Mouse (Mus musculus): ENCODE measurements around the gene Dctn1. TPM values are rescaled to one million over a fixed set of nuclear protein-coding genes. Genes with fewer than 3 reads are reported as not detected.

The Dctn1 gene
- polyA plus RNA-seq (2016; fragmentation: Nextera tagmentation; extraction: Ambion mirVana) = 148 and 156 TPM in 2 replicates

DNA sequence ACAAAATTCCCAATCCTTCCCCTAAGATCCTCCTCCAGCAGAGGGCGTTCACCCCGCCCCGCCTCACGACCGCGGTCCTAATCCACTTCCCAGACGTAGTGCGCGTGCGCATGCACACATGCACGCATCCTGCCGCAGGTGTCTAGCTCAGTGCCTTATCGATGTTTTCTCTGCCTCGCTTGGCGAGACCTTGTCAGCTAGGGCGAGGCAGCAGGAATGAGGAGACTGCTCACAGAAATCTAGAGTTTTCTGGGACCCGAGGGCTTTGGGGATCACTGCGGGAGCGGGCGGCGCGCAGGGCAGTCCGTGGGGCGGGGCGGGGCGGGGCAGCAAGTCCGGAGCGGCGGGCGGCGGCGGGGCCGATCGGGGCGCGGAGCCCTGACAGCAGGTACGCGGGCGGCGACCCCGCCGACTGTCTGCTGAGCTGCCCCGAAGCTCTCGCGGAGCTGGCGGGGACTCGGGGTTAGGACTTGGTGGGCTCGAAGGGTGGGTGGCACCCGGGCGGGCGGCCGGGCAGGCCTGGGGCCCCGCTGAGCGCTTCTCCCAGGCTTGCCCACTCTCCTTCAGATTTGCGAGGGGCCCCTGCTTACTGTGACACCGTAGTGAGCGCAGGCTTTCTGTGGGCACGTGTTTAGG is at the start of gene Dctn1:
Dctn1 (plus strand) TSS at position 314 of the 636 bp plus-strand sequence.
- Histone ChIP-seq H3K4me1 (peaks cover 38% of the 10 kb centered on the region), H3K4me3 (peak within 1 kb of the TSS; percentile 91), H3K4me2 (replicated peaks) (peak within 1 kb of the TSS; percentile 85), H3K27me3 (peaks cover 29% of the 10 kb centered on the region), H3K36me3 (no peaks in the 10 kb centered on the region), H3K9me3 (no peaks in the 10 kb centered on the region), H3K9ac (replicated peaks) (peak within 1 kb of the TSS; percentile 90), H3K27ac (replicated peaks) (peak within 1 kb of the TSS; percentile 84)
- ATAC-seq (ENCODE audit: low FRiP score, low read depth) = peak; percentile 81
- under 1% methylated on average over 51 of the region's 58 CpGs for WGBS

DNA sequence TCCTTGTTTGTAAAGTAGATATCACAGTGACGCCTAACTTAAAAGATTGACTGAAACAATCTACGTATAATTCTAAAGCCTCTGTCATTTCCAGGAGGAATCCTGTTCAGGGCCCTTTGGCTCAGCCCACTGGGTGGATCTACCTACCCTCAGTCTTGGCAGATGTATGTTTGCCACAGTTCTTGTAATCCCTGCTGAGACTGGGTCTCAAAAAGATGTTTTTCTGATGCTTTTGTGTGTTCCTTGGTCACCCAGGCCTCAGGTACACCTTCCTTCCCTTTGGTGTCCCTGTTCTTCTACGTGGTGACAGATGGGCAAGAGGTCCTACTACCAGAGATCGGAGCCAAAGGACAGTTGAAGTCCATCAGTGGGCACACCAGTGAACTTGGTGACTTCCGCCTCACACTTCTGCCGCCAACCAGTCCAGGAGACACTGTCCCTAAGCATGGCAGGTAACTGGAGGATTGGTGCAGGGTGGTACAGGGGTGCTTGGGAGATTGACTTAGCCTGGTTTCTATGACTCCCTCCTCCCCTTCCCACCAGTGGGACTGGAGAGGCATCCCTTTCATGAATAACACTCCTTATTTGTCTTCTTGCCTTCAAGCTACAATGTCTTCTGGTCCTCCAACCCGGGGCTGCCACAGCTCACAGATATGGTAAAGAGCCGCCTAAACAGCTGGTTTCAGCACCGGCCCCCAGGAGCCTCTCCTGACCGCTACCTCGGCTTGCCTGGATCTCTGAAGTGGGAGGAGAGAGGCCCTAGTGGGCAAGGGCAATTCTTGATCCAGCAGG is 49.2 kb upstream of the Dctn1 start:
- Histone ChIP-seq H3K4me1 (peaks cover 52% of the 10 kb centered on the region), H3K27me3 (no peaks in the 10 kb centered on the region), H3K27ac (replicated peaks) (no peak overlapping the region), H3K4me2 (replicated peaks) (peak overlapping the region; percentile 95), H3K4me3 (peak overlapping the region; percentile 78), H3K9ac (replicated peaks) (peak overlapping the region; percentile 85), H3K36me3 (peaks cover 30% of the 10 kb centered on the region), H3K9me3 (no peaks in the 10 kb centered on the region)
- no peak for ATAC-seq (ENCODE audit: low FRiP score, low read depth)
- WGBS = 82% methylated on average over 11 of the region's 11 CpGs

DNA sequence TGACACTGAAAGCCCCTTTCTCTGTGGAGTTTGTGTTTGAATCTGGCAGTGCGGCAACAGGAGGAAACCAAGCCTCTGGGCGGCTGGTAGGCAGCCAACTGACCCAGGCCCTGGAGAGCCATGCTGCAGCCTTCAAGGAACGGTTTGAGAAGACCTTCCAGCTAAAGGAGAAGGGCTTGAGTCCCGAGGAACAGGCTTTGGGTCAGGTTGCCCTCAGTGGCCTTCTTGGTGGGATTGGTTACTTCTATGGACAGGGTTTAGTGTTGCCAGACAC is 48.6 kb upstream of the Dctn1 start:
- Histone ChIP-seq H3K27me3 (no peaks in the 10 kb centered on the region), H3K4me1 (peaks cover 52% of the 10 kb centered on the region), H3K4me3 (peak overlapping the region; percentile 78; the same call in 1 of the 2 replicates), H3K9ac (replicated peaks) (no peak overlapping the region), H3K27ac (replicated peaks) (no peak overlapping the region), H3K36me3 (peaks cover 30% of the 10 kb centered on the region), H3K4me2 (replicated peaks) (peak overlapping the region; percentile 95; the same call in 1 of the 2 replicates), H3K9me3 (no peaks in the 10 kb centered on the region)
- ATAC-seq (ENCODE audit: low FRiP score, low read depth) = no peak
- 86% methylated on average over 4 of the region's 4 CpGs for WGBS

DNA sequence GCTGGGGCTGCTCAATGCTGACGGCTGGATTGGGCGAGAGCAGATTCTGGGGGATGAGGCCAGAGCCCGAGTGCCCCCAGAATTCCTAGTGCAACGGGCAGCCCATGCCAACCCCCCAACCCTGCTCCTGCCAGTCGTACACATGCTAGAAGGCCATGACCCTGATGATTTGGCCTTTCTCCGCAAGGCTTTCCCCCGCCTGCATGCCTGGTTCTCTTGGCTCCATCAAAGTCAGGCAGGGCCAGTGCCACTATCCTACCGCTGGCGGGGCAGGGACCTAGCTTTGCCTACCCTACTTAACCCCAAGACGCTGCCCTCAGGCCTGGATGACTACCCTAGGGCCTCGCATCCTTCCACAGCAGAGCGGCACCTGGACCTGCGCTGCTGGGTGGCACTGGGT is 48.1 kb upstream of the Dctn1 start:
- Histone ChIP-seq H3K4me1 (peaks cover 57% of the 10 kb centered on the region), H3K4me2 (replicated peaks) (no peak overlapping the region)
- 88% methylated on average over 13 of the region's 13 CpGs for WGBS

DNA sequence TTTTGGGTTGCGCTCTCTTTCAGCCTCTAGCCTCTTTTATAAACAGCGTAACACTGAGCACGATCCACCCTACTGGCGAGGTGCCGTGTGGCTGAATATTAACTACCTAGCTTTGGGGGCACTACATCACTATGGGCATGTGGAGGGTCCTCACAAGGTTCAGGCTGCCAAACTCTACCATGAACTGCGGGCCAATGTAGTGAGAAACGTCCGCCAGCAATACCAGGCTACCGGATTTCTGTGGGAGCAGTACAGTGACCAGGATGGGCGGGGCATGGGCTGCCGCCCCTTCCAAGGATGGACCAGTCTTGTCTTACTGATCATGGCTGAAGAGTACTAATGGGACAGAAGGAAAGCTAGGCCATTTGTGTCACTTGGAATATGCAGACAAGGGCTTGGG is 47.4 kb upstream of the Dctn1 start:
- Histone ChIP-seq H3K4me2 (replicated peaks) (0 out of 2 replicates have a peak overlapping the region, but pooled peaks have one; percentile 4), H3K27me3 (no peaks in the 10 kb centered on the region), H3K4me1 (peaks cover 65% of the 10 kb centered on the region), H3K9ac (replicated peaks) (no peak overlapping the region), H3K9me3 (no peaks in the 10 kb centered on the region), H3K36me3 (peaks cover 30% of the 10 kb centered on the region), H3K4me3 (no peak overlapping the region), H3K27ac (replicated peaks) (no peak overlapping the region; the same call in 1 of the 2 replicates)
- no peak for ATAC-seq (ENCODE audit: low FRiP score, low read depth)
- WGBS = 84% methylated on average over 11 of the region's 11 CpGs

More for the DNA sequence above, 48.1 kb upstream of the Dctn1 start:
- no peak for ATAC-seq (ENCODE audit: low FRiP score, low read depth)
- Histone ChIP-seq H3K9ac (replicated peaks) (peak overlapping the region; percentile 24; the same call in 1 of the 2 replicates), H3K4me3 (peak overlapping the region; percentile 6; the same call in 1 of the 2 replicates), H3K9me3 (no peaks in the 10 kb centered on the region), H3K36me3 (peaks cover 30% of the 10 kb centered on the region), H3K27ac (replicated peaks) (no peak overlapping the region), H3K27me3 (no peaks in the 10 kb centered on the region)

DNA sequence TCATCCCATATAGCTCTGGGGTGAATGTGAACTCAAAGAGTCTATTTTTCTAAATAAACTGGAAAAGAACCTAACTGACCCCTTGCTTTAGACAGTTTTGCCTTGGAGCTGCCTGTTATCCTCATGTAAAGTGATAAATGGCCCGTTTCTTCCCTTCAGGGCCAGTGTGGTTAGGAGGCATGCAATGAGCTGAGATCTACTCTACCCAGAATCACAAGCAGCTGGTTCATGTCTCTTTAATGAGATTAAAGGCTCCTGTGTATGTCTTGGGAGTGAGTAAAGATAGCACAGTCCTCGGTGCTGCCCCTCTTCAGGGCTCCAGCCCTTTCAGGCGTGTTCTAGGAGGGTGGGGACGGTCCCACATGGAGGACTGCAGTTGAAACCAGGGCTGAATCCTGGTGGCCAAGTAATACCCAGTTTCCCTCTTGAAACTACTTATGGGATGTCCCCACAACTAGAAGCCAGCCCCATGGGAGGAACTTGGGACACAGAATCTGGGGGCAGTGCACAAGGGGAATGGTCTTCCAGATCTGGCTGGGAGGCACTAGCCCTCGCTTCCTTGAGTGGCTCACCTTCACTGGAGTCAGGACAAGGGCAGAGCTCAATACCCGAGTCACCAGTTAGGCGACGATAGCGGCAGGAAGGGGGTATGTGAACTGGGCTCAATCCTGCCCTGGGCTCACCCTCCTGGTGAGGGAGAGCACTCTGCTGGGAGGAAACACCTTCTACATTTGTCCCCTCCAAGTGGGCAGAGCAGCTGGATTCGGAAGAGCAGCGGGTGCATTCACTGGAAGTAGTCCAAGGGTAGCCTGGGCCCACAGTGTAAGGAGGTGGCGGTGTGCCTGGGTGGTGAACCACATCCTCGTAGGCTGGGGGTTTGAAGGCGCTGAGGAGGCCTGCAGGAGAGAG is 46.6 kb upstream of the Dctn1 start:
- no peak for ATAC-seq (ENCODE audit: low FRiP score, low read depth)
- WGBS = 87% methylated on average over 14 of the region's 14 CpGs
- 0 out of 2 replicates have a peak overlapping the region, but pooled peaks have one; percentile 89 for H3K9ac ChIP-seq (replicated peaks)
- H3K4me1 ChIP-seq = peaks cover 72% of the 10 kb centered on the region
- no peaks in the 10 kb centered on the region for H3K27me3 ChIP-seq
- H3K9me3 ChIP-seq = no peaks in the 10 kb centered on the region
- peak overlapping the region; percentile 10; the same call in 1 of the 2 replicates for H3K27ac ChIP-seq (replicated peaks)
- H3K36me3 ChIP-seq = peaks cover 30% of the 10 kb centered on the region
- H3K4me2 ChIP-seq (replicated peaks) = peak overlapping the region; percentile 78
- peak overlapping the region; percentile 84; the same call in 1 of the 2 replicates for H3K4me3 ChIP-seq

DNA sequence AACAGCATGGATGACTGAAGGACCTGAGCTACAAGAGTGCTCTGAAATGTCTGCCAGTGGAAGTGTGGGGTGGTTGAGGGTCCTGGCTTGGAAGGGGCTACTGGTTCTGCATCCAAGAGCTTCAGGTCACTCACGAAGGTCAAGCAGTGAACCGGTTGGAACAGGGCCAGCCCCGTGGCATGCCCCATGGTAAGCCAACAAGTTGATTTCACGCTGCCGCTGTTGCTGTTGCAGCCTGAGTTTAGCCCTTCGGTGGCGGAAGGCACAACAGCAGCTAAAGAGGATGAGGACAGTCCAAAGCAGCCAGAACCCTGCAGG is 46.0 kb upstream of the Dctn1 start:
- H3K36me3 ChIP-seq = peaks cover 30% of the 10 kb centered on the region
- peaks cover 74% of the 10 kb centered on the region for H3K4me1 ChIP-seq
- peak overlapping the region; percentile 89 for H3K9ac ChIP-seq (replicated peaks)
- peak overlapping the region; percentile 78 for H3K4me2 ChIP-seq (replicated peaks)
- H3K9me3 ChIP-seq = no peaks in the 10 kb centered on the region
- peak overlapping the region; percentile 99; the same call in 1 of the 2 replicates for H3K27ac ChIP-seq (replicated peaks)
- H3K4me3 ChIP-seq = peak overlapping the region; percentile 84
- ATAC-seq (ENCODE audit: low FRiP score, low read depth) = no peak
- WGBS = 62% methylated on average over 7 of the region's 7 CpGs
- H3K27me3 ChIP-seq = no peaks in the 10 kb centered on the region

DNA sequence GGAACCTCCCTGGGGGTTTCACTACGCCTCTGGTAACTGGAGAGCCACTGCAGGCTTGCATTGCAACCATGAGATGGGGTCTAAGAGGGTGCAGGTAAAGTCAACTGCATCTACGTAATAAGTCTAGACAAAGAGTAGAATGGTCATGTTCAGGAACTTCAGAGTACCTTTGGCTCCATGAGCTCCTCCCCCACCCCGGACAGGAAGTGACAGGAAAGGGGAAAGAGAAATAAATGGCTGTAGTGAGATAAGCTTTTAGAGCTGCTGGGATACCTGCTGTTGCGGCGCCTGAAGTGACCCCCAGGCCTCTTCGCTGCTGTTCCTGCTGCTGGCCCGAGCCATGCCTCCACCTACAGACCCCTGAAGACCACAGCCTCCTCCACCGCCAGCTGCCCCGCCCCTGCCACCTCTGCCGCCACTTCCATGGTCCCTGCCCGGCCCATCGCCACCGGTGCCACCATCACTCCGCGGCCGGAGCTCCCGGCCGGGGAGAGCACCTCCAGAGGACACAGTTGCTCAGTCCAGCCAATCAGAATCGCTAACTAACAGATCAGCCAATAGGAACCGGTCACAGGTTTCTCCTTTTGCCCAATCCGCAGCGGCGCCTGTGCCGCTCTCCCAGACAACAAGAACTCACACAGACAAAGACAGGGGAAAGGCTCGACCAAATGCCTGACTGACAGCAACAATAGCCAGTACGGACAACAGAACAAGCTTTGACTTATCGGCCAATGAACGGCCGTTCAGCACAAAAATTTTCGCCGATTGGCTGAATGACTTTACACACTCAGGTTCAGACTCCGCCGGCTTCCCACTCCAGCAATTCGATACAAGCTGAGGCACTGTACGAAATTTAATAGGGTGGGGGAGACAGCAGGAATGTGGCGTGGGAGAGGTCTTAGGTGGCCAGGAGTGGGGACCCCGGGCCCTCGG is 44.5 kb upstream of the Dctn1 start, which contains the start of gene Wbp1:
Wbp1 (minus strand) TSS at position 630 of the 933 bp plus-strand sequence.
- under 1% methylated on average over 36 of the region's 38 CpGs for WGBS
- peaks cover 30% of the 10 kb centered on the region for H3K36me3 ChIP-seq
- peak within 1 kb of the TSS; percentile 96 for H3K4me2 ChIP-seq (replicated peaks)
- H3K27me3 ChIP-seq = no peaks in the 10 kb centered on the region
- peak within 1 kb of the TSS; percentile 84 for H3K4me3 ChIP-seq
- H3K9ac ChIP-seq (replicated peaks) = peak within 1 kb of the TSS; percentile 95
- H3K27ac ChIP-seq (replicated peaks) = peak within 1 kb of the TSS; percentile 99
- peaks cover 71% of the 10 kb centered on the region for H3K4me1 ChIP-seq
- peak; percentile 94 for ATAC-seq (ENCODE audit: low FRiP score, low read depth)
- no peaks in the 10 kb centered on the region for H3K9me3 ChIP-seq

DNA sequence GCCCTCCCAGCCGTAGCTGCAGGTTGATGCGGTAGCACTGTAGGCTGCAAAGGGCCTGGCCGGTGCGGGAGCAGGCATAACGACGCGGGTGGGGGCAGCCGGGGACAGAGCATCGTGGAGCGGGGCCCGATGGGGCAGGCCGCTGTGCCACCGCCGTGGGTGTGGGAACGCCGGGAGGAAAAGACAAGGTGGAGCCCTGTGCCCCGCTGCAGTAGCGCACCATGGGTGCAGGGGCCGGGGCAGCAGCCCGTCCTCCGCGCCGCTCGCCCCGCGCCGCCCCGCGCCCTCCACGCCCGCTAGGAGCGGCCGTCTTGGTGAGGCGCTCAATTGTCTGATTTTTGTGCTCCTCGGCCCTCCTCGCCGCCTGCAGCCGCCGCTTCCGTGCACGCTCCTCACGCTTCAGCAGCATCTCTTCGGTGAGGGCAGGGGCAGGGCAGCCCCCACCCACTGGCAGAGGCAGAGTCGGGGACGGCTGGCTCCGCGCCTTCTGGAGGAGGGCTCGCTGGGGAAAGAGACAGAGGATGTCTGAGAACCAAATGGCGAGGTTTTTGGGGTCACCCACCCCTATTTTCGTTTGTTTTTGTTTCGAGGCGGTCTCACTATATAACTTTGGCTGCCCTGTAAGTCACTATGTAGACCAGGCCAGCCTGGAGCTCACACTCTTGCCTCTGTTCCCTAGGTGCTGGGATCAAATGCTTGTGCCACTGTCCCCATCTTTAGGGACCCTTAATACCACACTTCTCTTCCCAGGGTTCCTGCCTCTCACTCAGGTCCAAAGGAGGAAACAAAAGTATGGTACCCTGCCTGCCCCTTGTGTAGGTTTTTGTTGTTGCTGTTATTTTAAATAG is 43.6 kb upstream of the Dctn1 start:
- WGBS = under 1% methylated on average over 47 of the region's 52 CpGs
- no peaks in the 10 kb centered on the region for H3K9me3 ChIP-seq
- H3K27me3 ChIP-seq = no peaks in the 10 kb centered on the region
- H3K4me3 ChIP-seq = peak overlapping the region; percentile 84
- peak overlapping the region; percentile 99 for H3K27ac ChIP-seq (replicated peaks)
- peaks cover 27% of the 10 kb centered on the region for H3K36me3 ChIP-seq
- peaks cover 62% of the 10 kb centered on the region for H3K4me1 ChIP-seq
- peak overlapping the region; percentile 95 for H3K9ac ChIP-seq (replicated peaks)
- peak overlapping the region; percentile 96 for H3K4me2 ChIP-seq (replicated peaks)
- ATAC-seq (ENCODE audit: low FRiP score, low read depth) = peak; percentile 1

DNA sequence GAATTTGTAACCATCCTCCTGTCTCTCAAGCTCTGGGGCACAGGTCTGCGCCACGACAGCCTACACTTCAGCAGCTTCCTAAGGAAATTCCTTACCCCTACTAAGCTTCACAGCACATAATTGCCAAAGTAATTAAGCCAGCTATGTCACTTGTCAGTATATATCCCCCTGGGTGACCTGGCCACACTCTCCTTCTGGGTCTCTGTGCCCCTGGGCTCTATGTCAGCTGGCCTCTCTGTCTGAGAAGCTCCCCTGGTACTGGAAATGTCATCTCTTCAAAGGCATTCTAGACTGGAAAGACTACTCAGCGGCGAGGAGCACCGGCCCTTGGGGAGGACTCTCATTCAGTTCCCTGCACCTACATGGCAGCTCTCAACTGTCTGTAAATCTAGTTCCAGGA is 42.8 kb upstream of the Dctn1 start:
- H3K27me3 ChIP-seq = no peaks in the 10 kb centered on the region
- 82% methylated on average over 5 of the region's 5 CpGs for WGBS
- peak overlapping the region; percentile 95; the same call in 1 of the 2 replicates for H3K9ac ChIP-seq (replicated peaks)
- no peak for ATAC-seq (ENCODE audit: low FRiP score, low read depth)
- H3K4me2 ChIP-seq (replicated peaks) = peak overlapping the region; percentile 96
- peak overlapping the region; percentile 84; the same call in 1 of the 2 replicates for H3K4me3 ChIP-seq
- peaks cover 19% of the 10 kb centered on the region for H3K36me3 ChIP-seq
- H3K27ac ChIP-seq (replicated peaks) = no peak overlapping the region
- H3K9me3 ChIP-seq = no peaks in the 10 kb centered on the region
- peaks cover 57% of the 10 kb centered on the region for H3K4me1 ChIP-seq
